Mouse (Mus musculus) heart, adult 2 months (tissue): Measurements from ENCODE around the gene Theg. TPM values are rescaled to one million over a fixed set of nuclear protein-coding genes. Genes with fewer than 3 reads are reported as not detected.

Source experiments
- DNase-seq, 2 experiments: peaks; one replicate each; pipeline ENCODE4 v3.0.0; 2021
- H3K27ac ChIP-seq: fragments of 200-600 bp; 2 replicates; pipeline ENCODE4 v1.8.1; 2022
- H3K27me3 ChIP-seq: fragments of 200-500 bp; 2 replicates; pipeline ENCODE4 v1.6.1; 2012; ENCODE audit warnings: mild to moderate bottlenecking, low read length, inconsistent platforms, mixed read lengths; ENCODE audit not compliant: control insufficient read depth, insufficient read depth
- H3K36me3 ChIP-seq: fragments of 200-500 bp; 2 replicates; pipeline ENCODE4 v1.6.1; 2012; ENCODE audit warnings: low read length, inconsistent platforms; ENCODE audit not compliant: control insufficient read depth, insufficient read depth
- H3K4me1 ChIP-seq: fragments of 200-500 bp; 2 replicates; pipeline ENCODE4 v1.6.1; 2011; ENCODE audit warnings: low read length; ENCODE audit not compliant: control insufficient read depth, insufficient read depth
- H3K4me3 ChIP-seq: fragments of 200-600 bp; 2 replicates; pipeline ENCODE4 v1.8.1; 2022
- H3K79me2 ChIP-seq: fragments of 200-500 bp; replicated peaks from 2 replicates; pipeline ENCODE4 v1.6.1; 2012; ENCODE audit warnings: mild to moderate bottlenecking, inconsistent platforms, low read length, moderate library complexity, mixed read lengths; ENCODE audit not compliant: control insufficient read depth, insufficient read depth
- H3K9ac ChIP-seq: fragments of 200-500 bp; 2 replicates; pipeline ENCODE4 v1.6.1; 2012; ENCODE audit warnings: low read depth, mild to moderate bottlenecking, control low read depth, inconsistent platforms, low read length, mixed read lengths
- CTCF ChIP-seq: fragments of 200-600 bp; IDR thresholded peaks from 2 replicates; pipeline ENCODE4 v1.8.1; 2022; ENCODE audit warnings: antibody characterized with exemption, mild to moderate bottlenecking, moderate library complexity
- EP300 ChIP-seq: fragments of 200-500 bp; IDR thresholded peaks from 2 replicates; pipeline ENCODE4 v1.6.1; 2011; ENCODE audit warnings: low read depth, low read length, control low read depth; ENCODE audit not compliant: insufficient read depth
- POLR2A ChIP-seq: fragments of 200-500 bp; IDR thresholded peaks from 2 replicates; pipeline ENCODE4 v1.6.1; 2011; ENCODE audit warnings: mild to moderate bottlenecking, low read depth, low read length, control low read depth; ENCODE audit not compliant: insufficient read depth
- whole genome bisulfite sequencing: fragments of 180-500 bp; shearing (Covaris S2); methylation state at CpG from one replicate; pipeline ENCODE4 v1.1.7; 2018; 5-methylcytosine and 5-hydroxymethylcytosine counted together
- intact Hi-C: fragments of 180-260 bp; cut with DNase I; formaldehyde crosslinking; loops from one replicate; pipeline ENCODE4 v1.15.1; 2025
- polyA plus RNA-seq: library from polyadenylated mRNA; depleted of rRNA; stranded (reverse); fragments of >200 nt; gene quantifications from 2 replicates; pipeline ENCODE4 v1.2.3, GENCODE M21; 2012
- total RNA-seq, 2 experiments: library from RNA; stranded (reverse); gene quantifications; 2 replicates each; pipeline ENCODE4 v1.2.3; 2021

The Theg gene
- total and polyA plus RNA-seq, 3 experiments = 0.10 TPM; not detected in 2

GRCm38 (mm10) chr10:79535431-79535830, 51.7 kb downstream of the Theg start:
- intact Hi-C loops = no loop called here
- TF ChIP-seq POLR2A (no peak), EP300 (no peak), CTCF (no peak)

GRCm38 (mm10) chr10:79534426-79534825, 52.7 kb downstream of the Theg start:
- Histone ChIP-seq H3K27ac (no peak overlapping the region), H3K27me3 (no peaks in the 10 kb centered on the region), H3K4me3 (no peak overlapping the region), H3K9ac (no peak overlapping the region), H3K4me1 (no peaks in the 10 kb centered on the region), H3K36me3 (no peaks in the 10 kb centered on the region), H3K79me2 (no peaks in the 10 kb centered on the region)
- intact Hi-C loops = no loop called here
- DNase-seq = peak in 1 of 2 experiments; percentile 13
- TF ChIP-seq POLR2A = no peak
- no peak for TF ChIP-seq EP300
- no peak for TF ChIP-seq CTCF
- WGBS = 87% methylated on average over 2 of the region's 2 CpGs

More at GRCm38 (mm10) chr10:79535431-79535830, 51.7 kb downstream of the Theg start:
- 47% methylated on average over 1 of the region's 1 CpGs for WGBS
- Histone ChIP-seq H3K9ac (no peak overlapping the region), H3K27ac (no peak overlapping the region), H3K4me3 (no peak overlapping the region), H3K4me1 (no peaks in the 10 kb centered on the region), H3K79me2 (no peaks in the 10 kb centered on the region), H3K27me3 (no peaks in the 10 kb centered on the region), H3K36me3 (no peaks in the 10 kb centered on the region)
- DNase-seq = peak in 1 of 2 experiments; percentile 0

- Histone ChIP-seq H3K4me1 (no peaks in the 10 kb centered on the region), H3K9ac (peak within 1 kb of the TSS; percentile 72), H3K79me2 (no peaks in the 10 kb centered on the region), H3K27me3 (no peaks in the 10 kb centered on the region), H3K4me3 (peak within 1 kb of the TSS; percentile 51), H3K27ac (no peak within 1 kb of the TSS), H3K36me3 (no peaks in the 10 kb centered on the region)
- WGBS = 2% methylated on average over 50 of the region's 52 CpGs
- peak; percentile 73 for TF ChIP-seq CTCF
- no peak for TF ChIP-seq EP300
- intact Hi-C loops = no loop called here
- DNase-seq = peak; percentile 76 to 78
These were observed 53.8 kb downstream of the Theg start, which contains the start of gene Plpp2 for GRCm38 (mm10) chr10:79533126-79533911. Gene Plpp2 (minus strand): TSS chr10:79533796.

- Histone ChIP-seq H3K9ac (peak overlapping the region; percentile 72; the same call in 1 of the 2 replicates), H3K36me3 (no peaks in the 10 kb centered on the region), H3K4me3 (peak overlapping the region; percentile 51), H3K27me3 (no peaks in the 10 kb centered on the region), H3K4me1 (no peaks in the 10 kb centered on the region), H3K79me2 (no peaks in the 10 kb centered on the region), H3K27ac (no peak overlapping the region)
- intact Hi-C loops = no loop called here
- DNase-seq = peak in 1 of 2 experiments; percentile 1
- WGBS = 41% methylated on average over 3 of the region's 3 CpGs
- no peak for TF ChIP-seq EP300
- TF ChIP-seq CTCF = no peak
- no peak for TF ChIP-seq POLR2A
These were observed 54.5 kb downstream of the Theg start for GRCm38 (mm10) chr10:79532678-79533077.

- 91% methylated on average over 3 of the region's 3 CpGs for WGBS
- intact Hi-C loops = no loop called here
- Histone ChIP-seq H3K27me3 (no peaks in the 10 kb centered on the region), H3K4me3 (no peak overlapping the region), H3K79me2 (no peaks in the 10 kb centered on the region), H3K27ac (no peak overlapping the region), H3K36me3 (no peaks in the 10 kb centered on the region), H3K4me1 (no peaks in the 10 kb centered on the region), H3K9ac (no peak overlapping the region)
- no peak for DNase-seq
- no peak for TF ChIP-seq POLR2A
These were observed 55.5 kb downstream of the Theg start for GRCm38 (mm10) chr10:79531593-79531992.

GRCm38 (mm10) chr10:79530721-79531120, 56.4 kb downstream of the Theg start:
- no peak overlapping the region for H3K9ac ChIP-seq
- H3K4me3 ChIP-seq = no peak overlapping the region
- no peaks in the 10 kb centered on the region for H3K36me3 ChIP-seq
- no peaks in the 10 kb centered on the region for H3K4me1 ChIP-seq
- no peak overlapping the region for H3K27ac ChIP-seq
- H3K79me2 ChIP-seq = no peaks in the 10 kb centered on the region
- H3K27me3 ChIP-seq = no peaks in the 10 kb centered on the region
- TF ChIP-seq CTCF (no peak), EP300 (no peak), POLR2A (no peak)
- WGBS = 94% methylated on average over 13 of the region's 13 CpGs
- DNase-seq = no peak
- intact Hi-C loops = no loop called here
